Comparison of ENCODE assay signal across 23 mouse cellular contexts in the genomic region with DNA sequence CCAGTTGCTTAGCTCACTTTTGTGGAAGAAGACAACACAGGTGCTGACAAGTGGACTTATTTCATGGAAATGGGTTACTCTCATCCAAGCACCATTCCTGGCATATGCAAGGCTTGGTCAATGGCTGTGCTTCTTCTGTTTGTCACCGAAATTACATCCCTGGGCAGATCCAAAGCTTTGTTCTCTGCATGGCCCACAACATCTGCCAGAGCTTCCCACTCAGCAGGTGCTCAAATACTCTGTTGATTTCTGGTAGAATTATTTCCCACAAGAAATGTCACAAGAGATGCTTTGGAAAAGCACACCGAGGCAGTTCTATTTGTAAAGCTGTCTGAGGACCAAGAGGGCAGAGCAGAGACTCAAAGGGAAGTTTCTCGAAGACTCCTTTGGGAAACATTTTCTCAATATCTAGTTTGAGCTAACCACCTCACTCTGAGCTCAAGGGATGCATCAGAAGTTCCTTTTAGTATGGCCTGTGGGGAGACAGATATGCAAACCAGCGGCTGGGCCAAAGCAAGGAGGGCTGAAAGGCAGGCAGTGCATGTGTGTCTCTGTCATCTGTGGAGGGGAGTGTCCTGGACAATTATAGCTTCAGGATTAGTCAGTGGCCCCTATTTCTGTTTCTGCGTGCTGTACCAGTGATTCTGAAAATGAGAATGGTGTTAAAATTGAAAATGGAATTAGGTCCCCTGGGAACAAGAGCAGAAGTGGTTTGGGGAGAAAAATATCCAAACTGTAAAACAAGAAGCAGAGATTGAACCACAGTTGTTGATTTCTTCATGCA.
DNase-seq lines count a peak whose midpoint lies in the region; TF ChIP-seq lines count a peak whose summit lies in the region.
"Had no signal": no experiment of that assay in that cellular context is flagged by ENCODE, and none has a peak within 500 bp of the region (broad histone marks: within the 10 kb centered on the region; RNA-seq: fewer than 3 reads in every experiment).

No protein-coding gene starts in this region.

- intact Hi-C loops in left cerebral cortex, adult 2 months (cut with DNase I), result loop anchor here (5.0 kb wide), 3 partner anchors 74 to 149 kb away; no protein-coding TSS in a partner anchor

- peak overlapping the region; percentile 63 for H3K27ac ChIP-seq in left cerebral cortex, adult 2 months
- no peak overlapping the region for H3K27ac ChIP-seq in forebrain, embryonic 10.5 days
- H3K27ac ChIP-seq: embryonic facial prominence, embryonic 15.5 days; forebrain, embryonic 15.5 days; hindbrain, embryonic 12.5 days; kidney, embryonic 15.5 days; limb, embryonic 13.5 days; liver, embryonic 12.5 days had no signal

- DNase-seq in frontal cortex, adult 2 months (ENCODE audit: extremely low spot score in 1 of 2, low spot score in 1 of 2), result peak; percentile 5 to 42
- no peak for DNase-seq in frontal cortex, postnatal 14 days (ENCODE audit: low spot score in 2 of 2)
- DNase-seq in left cerebral cortex, adult 2 months (ENCODE audit: extremely low spot score in 1 of 2, low spot score in 2 of 2), result peak in 1 of 2 experiments; percentile 21
- DNase-seq in left cerebral cortex, adult 11 months (ENCODE audit: low spot score), result no peak
- DNase-seq in left cerebral cortex, adult 8-10 months (ENCODE audit: low spot score in 2 of 2), result peak; percentile 5 to 34
- peak; percentile 13 to 43 for DNase-seq in right cerebral cortex, postnatal 36 days (ENCODE audit: low spot score in 2 of 2)
- no peak for DNase-seq in forebrain, embryonic 10.5 days (ENCODE audit: extremely low spot score, low spot score)
- no peak for DNase-seq in natural killer cell, adult 2 months (ENCODE audit: low spot score in 2 of 2)
- DNase-seq: adrenal gland, postnatal 14 days; cerebellum, adult 8-10 months; gastrocnemius, postnatal 10 days; kidney, adult 11 months; kidney, postnatal 36 days; lung, adult 18-20 months; lung, postnatal 10 days; spleen, adult 18-20 months; thymus, postnatal 25 days had no signal

- H3K4me3 ChIP-seq in left cerebral cortex, adult 2 months, result no peak overlapping the region
- no peak overlapping the region for H3K4me3 ChIP-seq in forebrain, embryonic 10.5 days
- H3K4me3 ChIP-seq: embryonic facial prominence, embryonic 15.5 days; forebrain, embryonic 15.5 days; hindbrain, embryonic 12.5 days; kidney, embryonic 15.5 days; limb, embryonic 13.5 days; liver, embryonic 12.5 days had no signal

- no peaks in the 10 kb centered on the region for H3K9me3 ChIP-seq in forebrain, embryonic 10.5 days
- H3K9me3 ChIP-seq: embryonic facial prominence, embryonic 15.5 days; forebrain, embryonic 15.5 days; hindbrain, embryonic 12.5 days; kidney, embryonic 15.5 days; limb, embryonic 13.5 days; liver, embryonic 12.5 days had no signal

- no peaks in the 10 kb centered on the region for H3K4me1 ChIP-seq in forebrain, embryonic 10.5 days
- H3K4me1 ChIP-seq: embryonic facial prominence, embryonic 15.5 days; forebrain, embryonic 15.5 days; hindbrain, embryonic 12.5 days; liver, embryonic 12.5 days had no signal

- no peaks in the 10 kb centered on the region for H3K36me3 ChIP-seq in forebrain, embryonic 10.5 days (replicated peaks)
- H3K36me3 ChIP-seq: embryonic facial prominence, embryonic 15.5 days; forebrain, embryonic 15.5 days; hindbrain, embryonic 12.5 days; kidney, embryonic 15.5 days; limb, embryonic 13.5 days; liver, embryonic 12.5 days had no signal

- no peaks in the 10 kb centered on the region for H3K27me3 ChIP-seq in forebrain, embryonic 10.5 days (ENCODE audit: poor library complexity, severe bottlenecking)
- H3K27me3 ChIP-seq: embryonic facial prominence, embryonic 15.5 days; forebrain, embryonic 15.5 days; hindbrain, embryonic 12.5 days; kidney, embryonic 15.5 days; limb, embryonic 13.5 days; liver, embryonic 12.5 days had no signal

- no peak for TF ChIP-seq CTCF in left cerebral cortex, adult 2 months (IDR thresholded peaks at IDR 0.05)

- WGBS in forebrain, embryonic 10.5 days, result 88% methylated on average over 5 of the region's 5 CpGs

Comparison
In these comparisons a context has a peak if more than half of its experiments do, and no peak if none do; other contexts are left out.
1. DNase-seq: peak in frontal cortex, adult 2 months (2 of 2), left cerebral cortex, adult 8-10 months (2 of 2) and right cerebral cortex, postnatal 36 days (2 of 2); none in frontal cortex, postnatal 14 days (0 of 2), left cerebral cortex, adult 11 months (single experiment), forebrain, embryonic 10.5 days (single experiment) and natural killer cell, adult 2 months (0 of 2).